Mouse (Mus musculus): ENCODE results near the gene Gabpb1.

DNA sequence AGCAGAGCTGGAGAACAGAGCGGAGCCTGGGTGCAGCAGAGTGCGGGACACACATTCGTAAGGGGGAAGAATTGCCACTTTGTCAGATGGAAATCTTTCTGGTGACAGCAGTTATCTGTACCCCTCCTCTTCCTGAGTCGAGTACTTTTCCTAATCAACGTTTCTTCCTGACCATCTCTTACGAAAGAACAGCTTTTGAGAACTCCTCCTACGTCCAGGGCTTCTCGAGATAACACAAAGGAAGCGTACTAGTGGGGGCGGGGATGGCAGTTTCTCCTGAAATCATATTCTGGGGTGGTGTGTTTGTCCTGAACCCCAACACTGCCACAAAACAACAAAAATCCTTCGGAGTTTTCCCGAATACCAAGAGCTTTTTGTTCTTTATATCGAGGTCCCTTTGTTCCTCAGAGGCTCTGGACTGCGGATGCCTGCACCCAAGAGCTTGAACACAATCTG, 56.9 kb downstream of the Gabpb1 start, which contains the start of gene Hdc:
- TF ChIP-seq CTCF (IDR thresholded peaks at IDR 0.05; ENCODE audit: control insufficient read depth, insufficient read depth, insufficient replicate concordance, low read depth, low read length) (no peak), POLR2A (IDR thresholded peaks at IDR 0.05; ENCODE audit: control insufficient read depth, low read depth, low read length) (no peak)

Data from testis, adult 2 months (tissue).